Mouse (Mus musculus) lung, embryonic 14.5 days (tissue): ENCODE measurements at regions not wholly inside any gene's neighbourhood (a gene's known extent, or its start where the extent isn't known, plus 50 kb on each side); places are given as distances from the start of the nearest gene placed in this dataset.
A peak's percentile ranks its signal among the peaks of the same experiment; 100 is the strongest.

Source experiments
- ATAC-seq: fragments of 200-750 bp; cut with Nextera tagmentation; 2 replicates; pipeline ENCODE4 v1.8.0; 2017; ENCODE audit warnings: mild to moderate bottlenecking, moderate TSS enrichment, moderate library complexity; ENCODE audit not compliant: insufficient read depth
- DNase-seq: peaks from one replicate; pipeline ENCODE4 v3.0.0-alpha.2; 2015
- H3K27ac ChIP-seq: fragments of 300-500 bp; sonication (generic); 2 replicates; pipeline ENCODE4 v1.5.1; 2014; ENCODE audit warnings: low read depth, mild to moderate bottlenecking, moderate library complexity
- H3K27me3 ChIP-seq: fragments of 300-500 bp; sonication (generic); 2 replicates; pipeline ENCODE4 v1.6.1; 2014; ENCODE audit warnings: low read length, control low read depth; ENCODE audit not compliant: insufficient read depth
- H3K36me3 ChIP-seq: fragments of 300-500 bp; sonication (generic); 2 replicates; pipeline ENCODE4 v1.6.1; 2014; ENCODE audit warnings: control low read depth; ENCODE audit not compliant: insufficient read depth
- H3K4me1 ChIP-seq: fragments of 300-500 bp; sonication (generic); 2 replicates; pipeline ENCODE4 v1.6.1; 2014; ENCODE audit warnings: antibody characterized with exemption, control low read depth; ENCODE audit not compliant: insufficient read depth
- H3K4me2 ChIP-seq: fragments of 300-500 bp; sonication (generic); 2 replicates; pipeline ENCODE4 v1.6.1; 2014; ENCODE audit warnings: mild to moderate bottlenecking
- H3K4me3 ChIP-seq: fragments of 300-500 bp; sonication (generic); 2 replicates; pipeline ENCODE4 v1.5.1; 2014; ENCODE audit warnings: low read depth, low read length
- H3K9ac ChIP-seq: fragments of 300-500 bp; sonication (generic); 2 replicates; pipeline ENCODE4 v1.6.1; 2014
- H3K9me3 ChIP-seq: fragments of 300-500 bp; sonication (generic); 2 replicates; pipeline ENCODE4 v1.6.1; 2016; ENCODE audit warnings: low read depth, low read length, control low read depth
- CTCF ChIP-seq: IDR thresholded peaks from 2 replicates; pipeline ENCODE4 v1.5.1; 2016; ENCODE audit warnings: antibody characterized with exemption, low read depth
- WGBS: fragments of 180-500 bp; shearing (Covaris S2); extraction: QIAGEN DNeasy Blood & Tissue Kit; methylation state at CpG from one replicate; pipeline ENCODE4 v1.1.7; 2014; 5-methylcytosine and 5-hydroxymethylcytosine counted together

DNA sequence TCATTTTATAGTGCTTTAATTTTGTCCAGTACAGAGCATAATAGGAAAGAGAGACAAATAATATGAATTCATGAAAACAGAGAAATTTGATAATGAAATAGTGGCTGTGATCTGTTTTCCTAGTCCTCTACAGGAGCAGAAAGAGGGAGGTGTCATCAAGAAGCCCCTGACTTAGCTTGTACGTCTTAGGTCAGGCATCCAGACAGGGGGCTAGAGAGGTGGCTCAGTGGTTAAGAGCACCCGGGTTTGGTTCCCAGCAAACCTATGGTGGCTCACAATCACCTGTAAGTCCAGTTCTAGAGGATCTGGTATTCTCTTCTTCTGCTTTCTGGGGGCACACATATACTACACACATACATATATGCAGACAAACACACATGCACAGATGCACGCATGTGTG, 285.7 kb downstream of the Ndfip2 start:
- WGBS = 76% methylated on average over 3 of the region's 3 CpGs

DNA sequence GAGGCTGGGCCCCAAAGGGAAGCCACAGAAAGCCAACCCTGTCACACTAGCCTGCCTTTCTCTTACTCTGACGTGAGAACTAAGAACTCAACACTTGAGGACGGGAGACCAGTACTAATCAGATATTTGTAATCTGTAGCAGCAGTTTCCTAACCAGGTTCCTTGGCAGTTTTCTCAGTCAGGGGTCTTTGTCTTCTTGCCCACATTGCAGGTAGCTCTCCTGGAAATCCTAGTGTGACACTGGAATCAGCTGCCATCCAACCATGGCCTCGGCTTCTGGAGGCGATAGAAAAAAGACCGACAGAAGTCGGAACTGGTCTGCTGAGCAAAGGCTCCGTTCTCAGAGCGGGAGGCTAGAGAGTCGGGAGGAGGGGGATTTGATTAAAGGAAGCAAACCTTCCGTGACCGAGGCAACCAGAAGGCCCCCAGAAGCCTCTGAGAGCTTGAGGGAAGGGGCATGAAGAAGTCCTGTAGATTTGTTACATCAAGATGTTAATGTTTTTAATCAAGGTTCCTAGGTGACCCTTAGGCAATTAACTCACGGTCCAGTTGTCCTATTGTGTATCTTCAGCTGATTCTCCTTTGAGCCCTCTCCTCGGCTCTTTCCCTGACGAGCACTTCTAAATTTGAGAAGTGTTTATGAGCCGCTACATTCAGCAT, 284.2 kb downstream of the Ndfip2 start:
- WGBS = 32% methylated on average over 15 of the region's 15 CpGs
- peak overlapping the region; percentile 4; the same call in 1 of the 2 replicates for H3K4me2 ChIP-seq

More for the DNA sequence above, 285.7 kb downstream of the Ndfip2 start:
- Histone ChIP-seq H3K4me2 (no peak overlapping the region), H3K9me3 (no peaks in the 10 kb centered on the region), H3K27me3 (no peaks in the 10 kb centered on the region), H3K36me3 (no peaks in the 10 kb centered on the region), H3K4me3 (no peak overlapping the region), H3K27ac (no peak overlapping the region), H3K9ac (no peak overlapping the region), H3K4me1 (no peaks in the 10 kb centered on the region)
- DNase-seq (no peak), ATAC-seq (no peak)
- no peak for TF ChIP-seq CTCF

DNA sequence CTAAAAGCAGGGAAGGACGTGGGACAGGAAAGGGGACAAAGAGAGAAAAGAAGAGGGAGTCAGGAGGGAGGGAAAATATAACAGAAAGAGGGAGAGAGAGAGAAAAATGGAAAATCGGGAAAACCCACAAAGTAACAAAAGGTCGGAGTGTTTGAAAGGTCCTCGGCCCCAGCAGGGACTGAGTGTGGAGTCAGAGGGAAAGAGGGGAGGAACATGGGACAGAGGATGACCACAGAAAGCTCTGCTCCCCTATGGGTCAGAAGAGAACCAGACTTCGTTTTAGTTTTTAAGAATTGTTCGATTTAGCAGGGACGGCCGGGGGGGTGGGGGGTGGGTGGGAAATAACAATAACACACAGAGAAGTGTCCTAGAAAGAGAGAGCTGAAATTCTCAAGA, 283.7 kb downstream of the Ndfip2 start:
- Histone ChIP-seq H3K9me3 (no peaks in the 10 kb centered on the region), H3K27me3 (no peaks in the 10 kb centered on the region), H3K27ac (no peak overlapping the region), H3K4me2 (no peak overlapping the region), H3K4me3 (no peak overlapping the region), H3K36me3 (no peaks in the 10 kb centered on the region), H3K9ac (no peak overlapping the region), H3K4me1 (no peaks in the 10 kb centered on the region)
- ATAC-seq = no peak
- 64% methylated on average over 8 of the region's 8 CpGs for WGBS
- no peak for TF ChIP-seq CTCF
- no peak for DNase-seq

More for the DNA sequence above, 284.2 kb downstream of the Ndfip2 start:
- TF ChIP-seq CTCF = no peak
- no peaks in the 10 kb centered on the region for H3K4me1 ChIP-seq
- H3K27me3 ChIP-seq = no peaks in the 10 kb centered on the region
- ATAC-seq (no peak), DNase-seq (peak; percentile 15)
- H3K36me3 ChIP-seq = no peaks in the 10 kb centered on the region
- no peaks in the 10 kb centered on the region for H3K9me3 ChIP-seq
- no peak overlapping the region for H3K9ac ChIP-seq
- H3K27ac ChIP-seq = no peak overlapping the region
- H3K4me3 ChIP-seq = no peak overlapping the region

DNA sequence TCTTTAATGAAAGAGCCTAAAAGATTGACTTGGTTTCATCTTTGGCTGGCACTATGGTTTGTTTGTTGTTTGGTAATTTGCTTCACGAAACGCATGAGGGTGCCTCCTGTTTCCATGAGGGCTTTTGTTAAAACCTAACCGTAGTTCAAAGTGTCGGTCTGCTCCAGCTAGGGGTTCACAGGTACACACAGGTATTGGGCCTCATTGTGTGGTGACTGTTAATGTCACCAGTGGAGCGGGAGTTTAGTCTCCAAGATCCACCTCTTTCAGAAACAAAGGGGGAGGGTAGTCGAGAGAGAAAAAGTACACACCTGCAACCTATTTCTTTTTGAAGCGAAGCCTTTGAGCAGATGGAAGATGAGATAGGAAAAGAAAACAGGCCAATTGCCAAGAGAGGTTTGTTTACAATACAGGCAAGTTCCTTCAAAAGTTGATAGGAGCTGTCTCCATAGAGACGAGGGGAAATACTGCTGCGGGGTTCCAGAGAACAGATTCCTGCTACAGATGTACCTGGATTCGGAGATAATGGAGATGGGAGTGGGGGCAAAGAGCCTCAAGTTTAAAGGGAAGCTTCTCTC, 273.9 kb downstream of the Ndfip2 start:
- ATAC-seq = no peak
- Histone ChIP-seq H3K9me3 (peaks cover 5% of the 10 kb centered on the region; the same call in 1 of the 2 replicates), H3K27ac (no peak overlapping the region), H3K4me2 (no peak overlapping the region), H3K4me1 (no peaks in the 10 kb centered on the region), H3K36me3 (no peaks in the 10 kb centered on the region), H3K27me3 (no peaks in the 10 kb centered on the region), H3K9ac (no peak overlapping the region), H3K4me3 (no peak overlapping the region)
- DNase-seq = peak; percentile 10
- no peak for TF ChIP-seq CTCF
- WGBS = 38% methylated on average over 10 of the region's 10 CpGs

GRCm38 (mm10) chr14:105528107-105528506, 269.7 kb downstream of the Ndfip2 start:
- no peak for ATAC-seq
- Histone ChIP-seq H3K9ac (no peak overlapping the region), H3K27ac (no peak overlapping the region), H3K4me2 (no peak overlapping the region), H3K4me1 (no peaks in the 10 kb centered on the region), H3K9me3 (no peaks in the 10 kb centered on the region), H3K27me3 (no peaks in the 10 kb centered on the region), H3K4me3 (no peak overlapping the region), H3K36me3 (no peaks in the 10 kb centered on the region)
- WGBS = 58% methylated on average over 6 of the region's 6 CpGs
- TF ChIP-seq CTCF = no peak
- no peak for DNase-seq

DNA sequence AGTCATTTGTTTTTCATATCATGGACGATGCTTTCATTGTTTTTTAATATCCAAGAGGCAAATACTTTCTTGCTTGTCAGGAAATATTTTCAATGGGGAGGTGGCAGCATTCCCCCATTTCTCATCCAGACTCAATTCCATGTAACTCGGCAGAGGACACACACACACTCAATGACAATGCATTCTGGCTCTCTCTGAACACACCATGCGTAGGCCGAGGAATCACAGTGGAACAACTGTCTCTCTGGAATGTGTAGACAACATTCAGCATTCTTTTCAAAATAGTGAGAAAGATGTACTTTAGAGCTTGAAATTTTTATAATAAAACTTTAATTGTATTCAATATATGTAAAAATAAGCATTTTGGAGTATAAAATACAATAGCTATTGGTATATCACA, 265.5 kb downstream of the Ndfip2 start:
- Histone ChIP-seq H3K4me1 (no peaks in the 10 kb centered on the region), H3K4me3 (no peak overlapping the region), H3K27me3 (no peaks in the 10 kb centered on the region), H3K9ac (no peak overlapping the region), H3K9me3 (no peaks in the 10 kb centered on the region), H3K27ac (no peak overlapping the region), H3K4me2 (no peak overlapping the region), H3K36me3 (no peaks in the 10 kb centered on the region)
- WGBS = 85% methylated on average over 4 of the region's 4 CpGs
- DNase-seq (no peak), ATAC-seq (no peak)
- no peak for TF ChIP-seq CTCF

DNA sequence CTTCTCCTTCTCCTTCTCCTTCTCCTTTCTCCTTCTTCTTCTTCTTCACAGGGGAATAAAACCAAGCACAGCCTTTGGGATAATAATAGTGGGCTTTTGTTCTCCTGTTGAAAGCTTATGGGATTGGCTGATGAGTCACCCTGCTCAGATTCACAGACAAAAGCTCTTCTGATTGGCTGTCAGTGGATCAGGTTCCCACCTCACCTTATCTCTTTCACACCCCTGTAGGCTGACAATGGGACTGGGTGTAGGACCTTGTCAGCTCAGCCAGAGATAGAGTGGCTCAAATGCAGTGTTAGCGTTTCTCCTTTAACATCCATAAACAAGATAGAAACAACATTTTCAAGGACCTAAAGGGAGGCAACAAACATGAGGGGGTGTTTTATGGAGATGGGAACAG, 263.9 kb downstream of the Ndfip2 start:
- Histone ChIP-seq H3K27me3 (no peaks in the 10 kb centered on the region), H3K27ac (no peak overlapping the region), H3K36me3 (no peaks in the 10 kb centered on the region), H3K4me3 (no peak overlapping the region), H3K9ac (no peak overlapping the region), H3K9me3 (no peaks in the 10 kb centered on the region), H3K4me1 (no peaks in the 10 kb centered on the region), H3K4me2 (no peak overlapping the region)
- ATAC-seq = no peak
- TF ChIP-seq CTCF = no peak
- no peak for DNase-seq
- WGBS = 6% methylated on average over 1 of the region's 1 CpGs

DNA sequence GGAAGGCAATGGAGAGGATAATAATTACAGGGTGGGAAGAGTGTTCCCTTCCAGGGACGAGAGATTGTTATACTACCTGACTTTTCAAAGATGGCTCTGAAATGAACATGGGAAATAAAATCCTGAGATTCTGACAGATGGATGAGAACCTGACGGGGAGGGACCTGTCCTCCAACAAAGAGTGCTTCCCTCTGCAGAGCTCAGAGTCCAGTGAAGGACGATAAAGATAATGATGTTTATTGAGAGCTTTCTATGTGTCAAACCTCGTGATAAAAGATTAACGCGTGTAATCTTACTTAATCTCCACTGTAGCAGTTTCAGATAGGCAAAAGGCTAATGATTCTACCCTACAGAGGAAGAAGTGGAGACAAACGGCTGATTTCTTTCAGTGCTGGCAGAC, 260.3 kb downstream of the Ndfip2 start:
- Histone ChIP-seq H3K36me3 (no peaks in the 10 kb centered on the region), H3K9me3 (no peaks in the 10 kb centered on the region), H3K4me3 (no peak overlapping the region), H3K27me3 (no peaks in the 10 kb centered on the region), H3K4me1 (no peaks in the 10 kb centered on the region), H3K9ac (no peak overlapping the region), H3K27ac (no peak overlapping the region), H3K4me2 (no peak overlapping the region)
- ATAC-seq = no peak
- DNase-seq = no peak
- no peak for TF ChIP-seq CTCF
- WGBS = 27% methylated on average over 7 of the region's 7 CpGs
